Mouse (Mus musculus) MEL (cell line): ENCODE results near the gene Olfr1137. TPM values are rescaled to one million over a fixed set of nuclear protein-coding genes. Genes with fewer than 3 reads are reported as not detected.

Experiments
- DNase-seq: peaks from one replicate; pipeline ENCODE4 v3.0.0; 2011; ENCODE audit warnings: low read depth, low spot score
- H3K27ac ChIP-seq: 2 replicates; pipeline ENCODE4 v1.5.1; 2012; ENCODE audit warnings: low read depth, mild to moderate bottlenecking, control low read depth, low read length, moderate library complexity; ENCODE audit not compliant: control insufficient read depth
- H3K27me3 ChIP-seq, 2 experiments: fragments of 150-350 bp in 1 of 2; sonication (generic) in 1 of 2; 2 replicates each; pipeline ENCODE4 v1.6.1; 2012; ENCODE audit warnings: low read length in 2 of 2, mild to moderate bottlenecking in 2 of 2, improper control_type of control experiment in 1 of 2, moderate library complexity in 1 of 2; ENCODE audit not compliant: insufficient read depth in 2 of 2, control insufficient read depth in 1 of 2
- H3K36me3 ChIP-seq, 2 experiments: 2 replicates each; pipeline ENCODE4 v1.6.1; 2012 to 2014; ENCODE audit warnings: low read length in 2 of 2, improper control_type of control experiment in 1 of 2, inconsistent platforms in 1 of 2, mild to moderate bottlenecking in 1 of 2; ENCODE audit not compliant: insufficient read depth in 2 of 2, control insufficient read depth in 1 of 2
- H3K4me1 ChIP-seq, 2 experiments: fragments of 150-350 bp in 1 of 2; sonication (generic) in 1 of 2; 2 replicates each; pipeline ENCODE4 v1.6.1; 2012; ENCODE audit warnings: low read length in 2 of 2, improper control_type of control experiment in 1 of 2, mild to moderate bottlenecking in 1 of 2; ENCODE audit not compliant: insufficient read depth in 2 of 2, control insufficient read depth in 1 of 2
- H3K4me3 ChIP-seq, 2 experiments: fragments of 150-350 bp in 1 of 2; sonication (generic) in 1 of 2; 2 replicates each; pipeline ENCODE4 v1.5.1; 2012; ENCODE audit warnings: low read depth in 2 of 2, low read length in 2 of 2, mild to moderate bottlenecking in 2 of 2, moderate library complexity in 2 of 2, control low read depth in 1 of 2, improper control_type of control experiment in 1 of 2; ENCODE audit not compliant: control insufficient read depth in 1 of 2, insufficient read depth in 1 of 2
- H3K79me2 ChIP-seq: 2 replicates; pipeline ENCODE4 v1.6.1; 2012; ENCODE audit warnings: mild to moderate bottlenecking, low read length, moderate library complexity; ENCODE audit not compliant: control insufficient read depth, poor library complexity, insufficient read depth
- H3K9ac ChIP-seq: 2 replicates; pipeline ENCODE4 v1.6.1; 2012; ENCODE audit warnings: low read depth, mild to moderate bottlenecking, control low read depth, low read length, moderate library complexity; ENCODE audit not compliant: control insufficient read depth, poor library complexity, severe bottlenecking
- H3K9me3 ChIP-seq: fragments of 150-350 bp; sonication (generic); replicated peaks from 2 replicates; pipeline ENCODE4 v1.6.1; 2012; ENCODE audit warnings: mild to moderate bottlenecking, low read length, improper control_type of control experiment, moderate library complexity; ENCODE audit not compliant: insufficient read depth
- BHLHE40 ChIP-seq: IDR thresholded peaks from 2 replicates; pipeline ENCODE4 v1.6.1; 2012; ENCODE audit warnings: low read depth, mild to moderate bottlenecking, inconsistent platforms, low read length, improper control_type of control experiment, borderline replicate concordance
- CHD1 ChIP-seq: IDR thresholded peaks from 2 replicates; pipeline ENCODE4 v1.6.1; 2012; ENCODE audit warnings: low read depth, mild to moderate bottlenecking, inconsistent platforms, low read length, improper control_type of control experiment
- CHD2 ChIP-seq: IDR thresholded peaks from 2 replicates; pipeline ENCODE4 v1.6.1; 2011; ENCODE audit warnings: low read length, improper control_type of control experiment
- E2F4 ChIP-seq: IDR thresholded peaks from 2 replicates; pipeline ENCODE4 v1.6.1; 2011; ENCODE audit warnings: low read depth, low read length, improper control_type of control experiment, borderline replicate concordance
- ELF1 ChIP-seq: IDR thresholded peaks from 2 replicates; pipeline ENCODE4 v1.6.1; 2014; ENCODE audit warnings: low read depth, mild to moderate bottlenecking, inconsistent platforms, low read length, improper control_type of control experiment, moderate library complexity
- GABPA ChIP-seq: IDR thresholded peaks from 2 replicates; pipeline ENCODE4 v1.6.1; 2012; ENCODE audit warnings: low read depth, mild to moderate bottlenecking, inconsistent platforms, low read length, improper control_type of control experiment, moderate library complexity
- GATA1 ChIP-seq: IDR thresholded peaks from 2 replicates; pipeline ENCODE4 v1.6.1; 2011; ENCODE audit warnings: low read depth, low read length, improper control_type of control experiment
- HCFC1 ChIP-seq: IDR thresholded peaks from 2 replicates; pipeline ENCODE4 v1.6.1; 2012; ENCODE audit warnings: low read depth, mild to moderate bottlenecking, inconsistent platforms, low read length, improper control_type of control experiment, moderate library complexity
- MAFK ChIP-seq: IDR thresholded peaks from 2 replicates; pipeline ENCODE4 v1.6.1; 2011; ENCODE audit warnings: low read depth, mild to moderate bottlenecking, low read length, improper control_type of control experiment, borderline replicate concordance
- MAX ChIP-seq: IDR thresholded peaks from 2 replicates; pipeline ENCODE4 v1.6.1; 2011; ENCODE audit warnings: low read length, improper control_type of control experiment
- MAZ ChIP-seq: IDR thresholded peaks from 2 replicates; pipeline ENCODE4 v1.6.1; 2012; ENCODE audit warnings: low read depth, mild to moderate bottlenecking, inconsistent platforms, low read length, improper control_type of control experiment
- MEF2A ChIP-seq: IDR thresholded peaks from 2 replicates; pipeline ENCODE4 v1.6.1; 2014; ENCODE audit warnings: low read depth, mild to moderate bottlenecking, inconsistent platforms, low read length, improper control_type of control experiment; ENCODE audit not compliant: poor library complexity, insufficient replicate concordance, severe bottlenecking; ENCODE audit errors: extremely low read depth
- MYC ChIP-seq: IDR thresholded peaks from 2 replicates; pipeline ENCODE4 v1.6.1; 2011; ENCODE audit warnings: low read depth, mild to moderate bottlenecking, low read length, improper control_type of control experiment, moderate library complexity
- NELFE ChIP-seq: IDR thresholded peaks from 2 replicates; pipeline ENCODE4 v1.6.1; 2011; ENCODE audit warnings: low read depth, low read length, improper control_type of control experiment
- NRF1 ChIP-seq: IDR thresholded peaks from 2 replicates; pipeline ENCODE4 v1.6.1; 2014; ENCODE audit warnings: low read depth, mild to moderate bottlenecking, inconsistent platforms, low read length, improper control_type of control experiment, moderate library complexity; ENCODE audit not compliant: poor library complexity, insufficient read depth, severe bottlenecking
- RCOR1 ChIP-seq: IDR thresholded peaks from 2 replicates; pipeline ENCODE4 v1.6.1; 2012; ENCODE audit warnings: low read depth, mild to moderate bottlenecking, inconsistent platforms, low read length, improper control_type of control experiment
- SIN3A ChIP-seq: IDR thresholded peaks from 2 replicates; pipeline ENCODE4 v1.6.1; 2012; ENCODE audit warnings: low read length, improper control_type of control experiment, inconsistent platforms
- SMC3 ChIP-seq: IDR thresholded peaks from 2 replicates; pipeline ENCODE4 v1.6.1; 2011; ENCODE audit warnings: low read depth, low read length, improper control_type of control experiment
- TBP ChIP-seq: IDR thresholded peaks from 2 replicates; pipeline ENCODE4 v1.8.0; 2011; ENCODE audit warnings: low read depth, low read length, improper control_type of control experiment
- UBTF ChIP-seq: IDR thresholded peaks from 2 replicates; pipeline ENCODE4 v1.6.1; 2012; ENCODE audit warnings: low read depth, mild to moderate bottlenecking, inconsistent platforms, low read length, improper control_type of control experiment, moderate library complexity, borderline replicate concordance; ENCODE audit not compliant: insufficient read depth
- USF1 ChIP-seq: IDR thresholded peaks from 2 replicates; pipeline ENCODE4 v1.6.1; 2014; ENCODE audit warnings: low read depth, mild to moderate bottlenecking, inconsistent platforms, low read length, improper control_type of control experiment, moderate library complexity
- USF2 ChIP-seq, 2 experiments: IDR thresholded peaks; 2 replicates each; pipeline ENCODE4 v1.6.1; 2011 to 2012; ENCODE audit warnings: improper control_type of control experiment in 2 of 2, low read length in 2 of 2, borderline replicate concordance in 1 of 2, inconsistent platforms in 1 of 2, low read depth in 1 of 2, mild to moderate bottlenecking in 1 of 2; ENCODE audit not compliant: insufficient read depth in 1 of 2
- ZC3H11A ChIP-seq: IDR thresholded peaks from 2 replicates; pipeline ENCODE4 v1.6.1; 2012; ENCODE audit warnings: low read depth, mild to moderate bottlenecking, inconsistent platforms, low read length, improper control_type of control experiment
- polyA plus RNA-seq, 2 experiments: library from polyadenylated mRNA; stranded (reverse) in 1 of 2; unstranded in 1 of 2; fragments of >175 nt in 1 of 2; fragments of >200 nt in 1 of 2; gene quantifications; 2 replicates each; pipeline versions ENCODE4 v1.2.1 to v1.2.4; 2012; ENCODE audit warnings: low replicate concordance in 2 of 2, low read depth in 1 of 2; ENCODE audit not compliant: insufficient read length in 2 of 2, insufficient read depth in 1 of 2, missing spikeins in 1 of 2
- total RNA-seq: library from RNA; depleted of rRNA; stranded (reverse); fragments of 300-350 nt; gene quantifications from 2 replicates; pipeline ENCODE4 v1.2.3, GENCODE M21; 2012

Gene Olfr1137
- total and polyA plus RNA-seq, 3 experiments = not detected

DNA sequence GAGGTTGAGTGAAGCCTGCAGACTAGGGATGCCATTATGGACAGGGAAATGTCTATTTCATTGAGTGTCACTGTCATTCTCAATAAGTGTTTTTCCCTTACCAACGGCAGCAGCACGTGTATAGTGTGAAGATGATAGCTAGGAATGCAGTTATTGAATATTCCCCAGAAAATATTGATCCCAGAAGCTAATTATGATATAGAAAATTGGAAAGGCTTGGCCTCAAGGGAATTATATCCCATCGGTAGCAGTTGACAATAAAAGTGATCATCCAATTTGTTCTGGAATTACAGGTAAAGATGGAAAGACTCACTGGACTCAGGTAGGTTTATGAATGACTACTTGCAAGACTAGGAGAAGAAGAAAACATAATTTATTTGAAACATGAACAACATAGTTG, 30.5 kb upstream of the Olfr1137 start, which contains the start of gene Olfr1140:
TSS of gene Olfr1140 (plus strand) at position 301 of the 400 bp plus-strand sequence.
- Histone ChIP-seq H3K79me2 (no peaks in the 10 kb centered on the region), H3K4me1 (no peaks in the 10 kb centered on the region), H3K9me3 (no peaks in the 10 kb centered on the region), H3K9ac (no peak within 1 kb of the TSS), H3K27ac (no peak within 1 kb of the TSS), H3K27me3 (no peaks in the 10 kb centered on the region), H3K4me3 (no peak within 1 kb of the TSS), H3K36me3 (no peaks in the 10 kb centered on the region)
- TF ChIP-seq NELFE = no peak
- TF ChIP-seq ELF1 = no peak
- TF ChIP-seq USF2 (IDR thresholded peaks at IDR 0.05; ENCODE audit: borderline replicate concordance in 1 of 2, insufficient read depth in 1 of 2, low read depth in 1 of 2, low read length in 2 of 2) = no peak
- no peak for TF ChIP-seq MAFK
- no peak for TF ChIP-seq TBP
- TF ChIP-seq GABPA = no peak
- no peak for TF ChIP-seq MYC
- TF ChIP-seq USF1 = no peak
- no peak for TF ChIP-seq E2F4
- TF ChIP-seq BHLHE40 = no peak
- TF ChIP-seq RCOR1 = no peak
- TF ChIP-seq CHD1 = no peak
- no peak for TF ChIP-seq MAX
- no peak for DNase-seq

DNA sequence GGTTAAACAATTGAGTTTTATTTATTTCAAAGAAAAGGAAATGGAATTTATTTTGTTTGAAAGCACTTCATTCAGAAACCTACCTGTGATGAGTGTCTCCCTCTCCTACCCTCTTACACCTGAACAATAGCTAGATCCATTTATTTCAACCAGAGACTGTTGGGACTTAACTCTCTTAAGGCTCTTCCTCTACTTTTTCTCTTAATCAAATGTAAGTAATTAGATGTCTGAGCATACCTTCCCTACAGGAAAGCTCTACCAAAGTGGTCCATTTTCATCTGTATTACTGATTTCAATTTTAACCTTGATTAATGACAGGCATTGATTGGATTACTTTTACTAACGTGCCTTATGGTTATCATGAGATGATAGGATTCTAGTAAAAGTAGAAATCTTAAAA, 26.9 kb upstream of the Olfr1137 start, which contains the start of gene Olfr1138:
TSS of gene Olfr1138 (minus strand) at position 101 of the 400 bp plus-strand sequence.
- H3K27ac ChIP-seq = no peak within 1 kb of the TSS
- TF ChIP-seq SIN3A (no peak), NELFE (no peak), TBP (no peak), USF1 (no peak), SMC3 (no peak), ZC3H11A (no peak), GATA1 (no peak), CHD2 (no peak), CHD1 (no peak), HCFC1 (no peak), UBTF (no peak), RCOR1 (no peak), MEF2A (no peak), ELF1 (no peak), MAZ (no peak), NRF1 (no peak)

More for the DNA sequence above, 26.9 kb upstream of the Olfr1137 start, which contains the start of gene Olfr1138:
- Histone ChIP-seq H3K9me3 (no peaks in the 10 kb centered on the region), H3K27me3 (no peaks in the 10 kb centered on the region), H3K4me3 (no peak within 1 kb of the TSS), H3K9ac (no peak within 1 kb of the TSS), H3K79me2 (no peaks in the 10 kb centered on the region), H3K36me3 (no peaks in the 10 kb centered on the region), H3K4me1 (no peaks in the 10 kb centered on the region)
- DNase-seq = no peak
